ENCODE assay signal across 32 mouse cellular contexts in the genomic region with DNA sequence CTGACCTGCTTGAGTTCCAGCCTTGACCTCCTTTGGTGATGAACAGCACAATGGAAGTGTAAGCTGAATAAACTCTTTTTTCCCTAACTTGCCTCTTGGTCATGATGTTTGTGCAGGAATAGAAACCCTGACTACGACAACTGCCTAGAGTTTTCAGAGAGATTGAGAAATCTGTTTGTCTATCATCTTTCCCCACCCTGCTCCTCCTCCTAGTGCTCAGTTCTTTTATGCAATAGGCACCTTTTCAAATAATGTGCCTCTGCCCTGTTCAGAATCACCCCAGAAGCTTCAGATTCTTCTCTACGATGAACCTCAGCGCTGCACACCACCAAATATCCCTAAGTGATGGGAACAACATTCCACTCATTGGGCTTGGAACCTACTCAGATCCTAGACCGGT. TPM values are rescaled to one million over a fixed set of nuclear protein-coding genes. Genes with fewer than 3 reads are reported as not detected.
DNase-seq lines count a peak whose midpoint lies in the region; ATAC-seq and TF ChIP-seq lines count a peak whose summit lies in the region.
"Had no signal": no experiment of that assay in that cellular context is flagged by ENCODE, and none has a peak within 500 bp of the region (broad histone marks: within the 10 kb centered on the region; RNA-seq: fewer than 3 reads in every experiment).

A gene (plus strand): TSS at position 234 of the 400 bp plus-strand sequence.

- no peaks in the 10 kb centered on the region for H3K27me3 ChIP-seq in intestine, embryonic 14.5 days (replicated peaks; ENCODE audit: control insufficient read depth, insufficient read depth, low read length)
- no peaks in the 10 kb centered on the region for H3K27me3 ChIP-seq in intestine, embryonic 15.5 days (replicated peaks)
- H3K27me3 ChIP-seq in liver, embryonic 15.5 days: no peaks in the 10 kb centered on the region
- H3K27me3 ChIP-seq in liver, embryonic 11.5 days (replicated peaks; ENCODE audit: control insufficient read depth, insufficient read depth, low read length): no peaks in the 10 kb centered on the region
- no peaks in the 10 kb centered on the region for H3K27me3 ChIP-seq in liver, postnatal 0 days (ENCODE audit: insufficient read depth, low read length)
- H3K27me3 ChIP-seq: embryonic facial prominence, embryonic 12.5 days; embryonic facial prominence, embryonic 15.5 days; heart, embryonic 12.5 days; heart, embryonic 15.5 days had no signal

- H3K36me3 ChIP-seq in intestine, embryonic 14.5 days (ENCODE audit: control insufficient read depth, insufficient read depth, low read length): no peaks in the 10 kb centered on the region
- no peaks in the 10 kb centered on the region for H3K36me3 ChIP-seq in intestine, embryonic 15.5 days
- no peaks in the 10 kb centered on the region for H3K36me3 ChIP-seq in liver, embryonic 15.5 days (replicated peaks)
- no peaks in the 10 kb centered on the region for H3K36me3 ChIP-seq in liver, embryonic 11.5 days (ENCODE audit: control insufficient read depth, insufficient read depth, low read length)
- H3K36me3 ChIP-seq in liver, postnatal 0 days (replicated peaks; ENCODE audit: insufficient read depth, low read length): no peaks in the 10 kb centered on the region
- H3K36me3 ChIP-seq: embryonic facial prominence, embryonic 12.5 days; embryonic facial prominence, embryonic 15.5 days; heart, embryonic 12.5 days; heart, embryonic 15.5 days had no signal

- H3K9ac ChIP-seq in intestine, embryonic 14.5 days (ENCODE audit: low read length): no peak within 1 kb of the TSS
- H3K9ac ChIP-seq in intestine, embryonic 15.5 days: no peak within 1 kb of the TSS
- no peak within 1 kb of the TSS for H3K9ac ChIP-seq in liver, embryonic 15.5 days
- no peak within 1 kb of the TSS for H3K9ac ChIP-seq in liver, embryonic 11.5 days (ENCODE audit: low read depth, low read length)
- H3K9ac ChIP-seq in liver, postnatal 0 days (replicated peaks): peak within 1 kb of the TSS; percentile 50
- H3K9ac ChIP-seq: embryonic facial prominence, embryonic 12.5 days; embryonic facial prominence, embryonic 15.5 days; forebrain, postnatal 0 days; heart, embryonic 12.5 days; heart, embryonic 15.5 days; hindbrain, embryonic 14.5 days had no signal

- H3K4me2 ChIP-seq in intestine, embryonic 14.5 days (ENCODE audit: low read length): no peak within 1 kb of the TSS
- H3K4me2 ChIP-seq in intestine, embryonic 15.5 days (replicated peaks): no peak within 1 kb of the TSS
- peak within 1 kb of the TSS; percentile 25 for H3K4me2 ChIP-seq in liver, embryonic 15.5 days
- no peak within 1 kb of the TSS for H3K4me2 ChIP-seq in liver, embryonic 11.5 days
- H3K4me2 ChIP-seq in liver, postnatal 0 days (ENCODE audit: low read depth, low read length): peak within 1 kb of the TSS; percentile 59
- H3K4me2 ChIP-seq: embryonic facial prominence, embryonic 12.5 days; embryonic facial prominence, embryonic 15.5 days; heart, embryonic 12.5 days; heart, embryonic 15.5 days; hindbrain, embryonic 14.5 days had no signal

- no peak for TF ChIP-seq CTCF in liver, postnatal 0 days (IDR thresholded peaks at IDR 0.05; ENCODE audit: low read depth)

- no peaks in the 10 kb centered on the region for H3K4me1 ChIP-seq in intestine, embryonic 14.5 days (replicated peaks; ENCODE audit: control insufficient read depth, insufficient read depth, low read length)
- no peaks in the 10 kb centered on the region for H3K4me1 ChIP-seq in intestine, embryonic 15.5 days (replicated peaks)
- no peaks in the 10 kb centered on the region for H3K4me1 ChIP-seq in liver, embryonic 15.5 days (replicated peaks)
- H3K4me1 ChIP-seq in liver, embryonic 11.5 days (replicated peaks; ENCODE audit: control insufficient read depth, insufficient read depth, low read length): no peaks in the 10 kb centered on the region
- no peaks in the 10 kb centered on the region for H3K4me1 ChIP-seq in liver, postnatal 0 days (ENCODE audit: insufficient read depth)
- H3K4me1 ChIP-seq: embryonic facial prominence, embryonic 12.5 days; embryonic facial prominence, embryonic 15.5 days; heart, embryonic 12.5 days; heart, embryonic 15.5 days had no signal

- ATAC-seq in intestine, embryonic 14.5 days (replicated peaks; ENCODE audit: low FRiP score, low TSS enrichment, low read depth): no peak
- ATAC-seq in intestine, embryonic 15.5 days: no peak
- peak; percentile 57; the same call in 1 of the 2 replicates for ATAC-seq in liver, embryonic 15.5 days (ENCODE audit: insufficient read depth)
- ATAC-seq in liver, embryonic 11.5 days (replicated peaks; ENCODE audit: low FRiP score): no peak
- peak; percentile 82 for ATAC-seq in liver, postnatal 0 days
- ATAC-seq: activated CD4-positive, CD25-positive, alpha-beta regulatory T cell, adult 4 months; forebrain, embryonic 14.5 days; forebrain, postnatal 0 days; hindbrain, postnatal 0 days; inflammation-experienced regulatory T-cells, adult 6 months had no signal

- peak; percentile 35 for DNase-seq in adrenal gland, adult 2 months
- no peak for DNase-seq in adrenal gland, adult 8-10 months
- peak; percentile 16 for DNase-seq in intestine, embryonic 14.5 days (ENCODE audit: low spot score)
- no peak for DNase-seq in liver, embryonic 11.5 days (ENCODE audit: low spot score)
- no peak for DNase-seq in liver, postnatal 0 days
- DNase-seq in right cerebral cortex, adult 18-20 months: no peak
- DNase-seq: cerebellum, adult 11 months; cerebellum, adult 2 months; cerebellum, adult 9-11 months; cerebellum, postnatal 25 days; forebrain, postnatal 0 days; gastrocnemius, postnatal 25 days; heart, adult 18-20 months; heart, postnatal 10 days; heart, postnatal 4 days had no signal

- no peak within 1 kb of the TSS for H3K4me3 ChIP-seq in intestine, embryonic 14.5 days (ENCODE audit: low read depth, low read length)
- H3K4me3 ChIP-seq in intestine, embryonic 15.5 days (replicated peaks): no peak within 1 kb of the TSS
- 0 out of 2 replicates have a peak within 1 kb of the TSS, but pooled peaks have one; percentile 14 for H3K4me3 ChIP-seq in liver, embryonic 15.5 days (replicated peaks)
- H3K4me3 ChIP-seq in liver, embryonic 11.5 days (ENCODE audit: low read depth, low read length): no peak within 1 kb of the TSS
- peak within 1 kb of the TSS; percentile 43 for H3K4me3 ChIP-seq in liver, postnatal 0 days (ENCODE audit: low read depth, low read length)
- H3K4me3 ChIP-seq: embryonic facial prominence, embryonic 12.5 days; embryonic facial prominence, embryonic 15.5 days; heart, embryonic 12.5 days; heart, embryonic 15.5 days had no signal

- no peaks in the 10 kb centered on the region for H3K9me3 ChIP-seq in intestine, embryonic 14.5 days (ENCODE audit: control insufficient read depth, low read length)
- no peaks in the 10 kb centered on the region for H3K9me3 ChIP-seq in intestine, embryonic 15.5 days
- H3K9me3 ChIP-seq in liver, embryonic 15.5 days (replicated peaks): no peaks in the 10 kb centered on the region
- no peaks in the 10 kb centered on the region for H3K9me3 ChIP-seq in liver, embryonic 11.5 days (ENCODE audit: control insufficient read depth, low read length)
- H3K9me3 ChIP-seq in liver, postnatal 0 days (ENCODE audit: low read length): no peaks in the 10 kb centered on the region
- H3K9me3 ChIP-seq: embryonic facial prominence, embryonic 12.5 days; embryonic facial prominence, embryonic 15.5 days; heart, embryonic 12.5 days; heart, embryonic 15.5 days had no signal

- TF ChIP-seq EP300 in liver, postnatal 0 days (IDR thresholded peaks at IDR 0.05; ENCODE audit: low read depth): no peak

- whole genome bisulfite sequencing in intestine, embryonic 14.5 days: 95% methylated on average over 4 of the region's 4 CpGs
- 91% methylated on average over 4 of the region's 4 CpGs for WGBS in intestine, embryonic 15.5 days
- 69% methylated on average over 4 of the region's 4 CpGs for WGBS in liver, embryonic 15.5 days (ENCODE audit: insufficient replicate concordance)
- WGBS in liver, embryonic 11.5 days: 87% methylated on average over 4 of the region's 4 CpGs
- WGBS in liver, postnatal 0 days (ENCODE audit: insufficient replicate concordance): 68% methylated on average over 4 of the region's 4 CpGs

- no peak within 1 kb of the TSS for H3K27ac ChIP-seq in intestine, embryonic 14.5 days (ENCODE audit: low read depth)
- H3K27ac ChIP-seq in intestine, embryonic 15.5 days: no peak within 1 kb of the TSS
- no peak within 1 kb of the TSS for H3K27ac ChIP-seq in liver, embryonic 15.5 days (replicated peaks)
- H3K27ac ChIP-seq in liver, embryonic 11.5 days (ENCODE audit: low read depth, low read length): no peak within 1 kb of the TSS
- H3K27ac ChIP-seq in liver, postnatal 0 days (ENCODE audit: low read depth): peak within 1 kb of the TSS; percentile 26
- H3K27ac ChIP-seq: embryonic facial prominence, embryonic 12.5 days; embryonic facial prominence, embryonic 15.5 days; heart, embryonic 15.5 days; hindbrain, embryonic 14.5 days; hindbrain, postnatal 0 days had no signal

RNA-seq across cellular contexts. Expression of the gene that starts here (rescaled TPM):
- 1,000 to 10,000 TPM in 1 of 2 experiments, under 1 TPM in 1; 0.35 to 2,407 TPM for total RNA-seq in adrenal gland, adult 2 months (2021)
- 81.8 and 163 TPM in 2 replicates for polyA plus RNA-seq in adrenal gland, adult 2 months (2012; rRNA removed)
- 1,000 to 10,000 TPM in 2 of 4 experiments, under 1 TPM in 2; 0.62 to 2,477 (median 1,006) TPM for total RNA-seq in adrenal gland, adult 8-10 months (2022)
- 0.26 and 0.51 TPM in 2 replicates for polyA plus RNA-seq in intestine, embryonic 14.5 days (2014; fragmentation: Nextera tagmentation; extraction: Ambion mirVana)
- polyA plus RNA-seq in intestine, embryonic 15.5 days (2015; fragmentation: Nextera tagmentation; extraction: Ambion mirVana): 0.21 and 0.44 TPM in 2 replicates
- 8.7 and 9.8 TPM in 2 replicates for polyA plus RNA-seq in liver, embryonic 15.5 days (2015; fragmentation: Nextera tagmentation; extraction: Ambion mirVana)
- polyA plus RNA-seq in liver, embryonic 11.5 days (2014; fragmentation: Nextera tagmentation; extraction: Ambion mirVana): 0.15 and 0.26 TPM in 2 replicates
- 74.3 and 79.1 TPM in 2 replicates for polyA plus RNA-seq in liver, postnatal 0 days (2015; fragmentation: Nextera tagmentation; extraction: Ambion mirVana)
- total RNA-seq: common myeloid progenitor, adult 5-6 weeks; ES-E14; forebrain, postnatal 0 days; gastrocnemius, postnatal 25 days; heart, adult 18-20 months; heart, postnatal 10 days; heart, postnatal 4 days; hindbrain, postnatal 0 days had no signal
- polyA plus RNA-seq: activated CD4-positive, CD25-positive, alpha-beta regulatory T cell, adult 4 months; cerebellum, adult 2 months; embryonic facial prominence, embryonic 12.5 days; forebrain, embryonic 11.5 days; forebrain, embryonic 14.5 days; forebrain, postnatal 0 days; frontal cortex, adult 2 months; gonadal fat pad, adult 2 months; heart, embryonic 12.5 days; heart, embryonic 15.5 days; hindbrain, embryonic 11.5 days; hindbrain, embryonic 14.5 days; hindbrain, postnatal 0 days; inflammation-experienced regulatory T-cells, adult 6 months had no signal

Comparison
In these comparisons a context has a peak if more than half of its experiments do, and no peak if none do; other contexts are left out.
1. ATAC-seq: peak in liver, embryonic 15.5 days (single experiment) and liver, postnatal 0 days (single experiment); none in intestine, embryonic 14.5 days (single experiment), intestine, embryonic 15.5 days (single experiment) and liver, embryonic 11.5 days (single experiment).
2. H3K4me2 ChIP-seq: peak in liver, embryonic 15.5 days (single experiment) and liver, postnatal 0 days (single experiment); none in intestine, embryonic 14.5 days (single experiment), intestine, embryonic 15.5 days (single experiment) and liver, embryonic 11.5 days (single experiment).
3. H3K4me3 ChIP-seq: peak in liver, embryonic 15.5 days (single experiment) and liver, postnatal 0 days (single experiment); none in intestine, embryonic 14.5 days (single experiment), intestine, embryonic 15.5 days (single experiment) and liver, embryonic 11.5 days (single experiment).
4. Peak in DNase-seq in intestine, embryonic 14.5 days; RNA of the gene not detected or under 1 TPM.